ENCODE assay signal across 15 mouse cellular contexts in the genomic region with DNA sequence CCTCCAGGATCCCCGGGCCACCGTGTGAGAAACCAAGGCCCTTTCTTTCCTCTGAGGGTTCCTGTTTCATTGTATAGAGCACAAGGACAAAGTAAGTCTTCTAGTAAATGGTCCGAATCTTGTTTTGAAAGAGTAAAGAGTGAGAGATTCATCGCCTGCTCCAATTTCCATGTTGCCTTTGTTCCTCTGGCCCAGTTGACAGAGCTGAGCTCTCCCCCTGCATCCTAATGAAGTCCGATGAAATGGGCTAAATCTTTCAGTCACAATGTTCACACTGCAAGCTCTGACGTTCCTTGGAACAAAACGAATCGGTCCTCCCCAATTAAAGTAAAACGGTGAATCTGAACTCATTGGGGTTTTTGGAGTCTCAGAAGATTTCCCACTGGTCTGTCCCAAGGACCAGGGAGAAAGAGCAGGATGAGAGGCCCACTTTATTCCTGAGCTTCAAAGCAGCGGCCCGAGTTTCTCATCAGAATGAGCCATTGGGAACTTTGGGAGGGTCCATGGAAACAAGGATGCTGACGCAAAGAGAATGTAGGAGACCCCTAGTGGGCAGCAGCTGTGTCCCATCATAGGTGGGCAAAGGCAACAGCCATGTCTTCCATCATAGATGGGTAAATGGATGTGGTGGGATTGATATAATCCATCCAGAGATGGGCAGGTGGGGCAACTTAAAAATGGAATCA. TPM values are rescaled to one million over a fixed set of nuclear protein-coding genes. Genes with fewer than 3 reads are reported as not detected.
DNase-seq lines count a peak whose midpoint lies in the region; ATAC-seq lines count a peak whose summit lies in the region.
"Had no signal": no experiment of that assay in that cellular context is flagged by ENCODE, and none has a peak within 500 bp of the region (broad histone marks: within the 10 kb centered on the region; RNA-seq: fewer than 3 reads in every experiment).

No protein-coding gene starts in this region.

- H3K36me3 ChIP-seq in hindbrain, embryonic 14.5 days (replicated peaks; ENCODE audit: control insufficient read depth, insufficient read depth): no peaks in the 10 kb centered on the region
- H3K36me3 ChIP-seq in hindbrain, embryonic 12.5 days: no peaks in the 10 kb centered on the region
- H3K36me3 ChIP-seq in neural tube, embryonic 11.5 days (ENCODE audit: control insufficient read depth, insufficient read depth, low read length): no peaks in the 10 kb centered on the region
- H3K36me3 ChIP-seq: limb, embryonic 12.5 days had no signal

- no peak for DNase-seq in hindbrain, embryonic 14.5 days (ENCODE audit: low spot score)
- no peak for DNase-seq in neural tube, embryonic 11.5 days (ENCODE audit: low spot score)
- DNase-seq in neural tube, embryonic 10.5 days (ENCODE audit: extremely low spot score, low spot score): no peak
- peak; percentile 34 to 39 for DNase-seq in frontal cortex, postnatal 10 days (ENCODE audit: low spot score in 2 of 2)
- DNase-seq: adrenal gland, adult 2 months; heart, postnatal 10 days; kidney, postnatal 25 days; liver, postnatal 0 days had no signal

- H3K4me2 ChIP-seq in hindbrain, embryonic 14.5 days (replicated peaks): no peak overlapping the region
- H3K4me2 ChIP-seq in hindbrain, embryonic 12.5 days (replicated peaks): no peak overlapping the region
- H3K4me2 ChIP-seq in neural tube, embryonic 11.5 days (ENCODE audit: low read depth): no peak overlapping the region
- H3K4me2 ChIP-seq: limb, embryonic 12.5 days had no signal

- no peaks in the 10 kb centered on the region for H3K4me1 ChIP-seq in hindbrain, embryonic 14.5 days (replicated peaks; ENCODE audit: control insufficient read depth, insufficient read depth, low read length)
- H3K4me1 ChIP-seq in hindbrain, embryonic 12.5 days: no peaks in the 10 kb centered on the region
- no peaks in the 10 kb centered on the region for H3K4me1 ChIP-seq in neural tube, embryonic 11.5 days (ENCODE audit: control insufficient read depth, insufficient read depth, low read length)
- H3K4me1 ChIP-seq: limb, embryonic 12.5 days had no signal

- no peaks in the 10 kb centered on the region for H3K9me3 ChIP-seq in hindbrain, embryonic 14.5 days (ENCODE audit: control insufficient read depth, low read length)
- no peaks in the 10 kb centered on the region for H3K9me3 ChIP-seq in hindbrain, embryonic 12.5 days (replicated peaks)
- no peaks in the 10 kb centered on the region for H3K9me3 ChIP-seq in neural tube, embryonic 11.5 days (ENCODE audit: control insufficient read depth, low read length)
- H3K9me3 ChIP-seq: limb, embryonic 12.5 days had no signal

- 0 out of 2 replicates have a peak overlapping the region, but pooled peaks have one; percentile 38 for H3K27ac ChIP-seq in hindbrain, embryonic 14.5 days
- H3K27ac ChIP-seq in hindbrain, embryonic 12.5 days: no peak overlapping the region
- no peak overlapping the region for H3K27ac ChIP-seq in neural tube, embryonic 11.5 days (ENCODE audit: low read depth, low read length)
- H3K27ac ChIP-seq: limb, embryonic 12.5 days had no signal

- 55% methylated on average over 12 of the region's 12 CpGs for WGBS in hindbrain, embryonic 14.5 days
- 58% methylated on average over 12 of the region's 12 CpGs for WGBS in hindbrain, embryonic 12.5 days
- 67% methylated on average over 12 of the region's 12 CpGs for WGBS in neural tube, embryonic 11.5 days

- no peak overlapping the region for H3K4me3 ChIP-seq in hindbrain, embryonic 14.5 days (replicated peaks; ENCODE audit: low read length)
- H3K4me3 ChIP-seq in hindbrain, embryonic 12.5 days: no peak overlapping the region
- no peak overlapping the region for H3K4me3 ChIP-seq in neural tube, embryonic 11.5 days (ENCODE audit: low read depth, low read length)
- H3K4me3 ChIP-seq: limb, embryonic 12.5 days; myocyte had no signal

- no peak for ATAC-seq in hindbrain, embryonic 14.5 days (ENCODE audit: low FRiP score)
- no peak for ATAC-seq in hindbrain, embryonic 12.5 days (ENCODE audit: low FRiP score)
- peak; percentile 31; the same call in 1 of the 2 replicates for ATAC-seq in neural tube, embryonic 11.5 days (ENCODE audit: insufficient read depth, low FRiP score, low TSS enrichment)
- ATAC-seq in activated CD4-positive, CD25-positive, alpha-beta regulatory T cell, adult 4 months: no peak
- no peak for ATAC-seq in megakaryocyte, adult 5-6 weeks (ENCODE audit: poor library complexity, severe bottlenecking)
- ATAC-seq: intestine, embryonic 16.5 days; liver, postnatal 0 days; Patski had no signal

- no peak overlapping the region for H3K9ac ChIP-seq in hindbrain, embryonic 14.5 days
- H3K9ac ChIP-seq in hindbrain, embryonic 12.5 days: no peak overlapping the region
- H3K9ac ChIP-seq in neural tube, embryonic 11.5 days (ENCODE audit: low read length): no peak overlapping the region
- H3K9ac ChIP-seq: limb, embryonic 12.5 days; liver, postnatal 0 days had no signal

- no peaks in the 10 kb centered on the region for H3K27me3 ChIP-seq in hindbrain, embryonic 14.5 days (ENCODE audit: control insufficient read depth, insufficient read depth, low read length)
- no peaks in the 10 kb centered on the region for H3K27me3 ChIP-seq in hindbrain, embryonic 12.5 days
- no peaks in the 10 kb centered on the region for H3K27me3 ChIP-seq in neural tube, embryonic 11.5 days (ENCODE audit: control insufficient read depth, insufficient read depth, low read length)
- H3K27me3 ChIP-seq: limb, embryonic 12.5 days; Patski had no signal

RNA-seq across cellular contexts. Expression of a gene that starts 37.6 kb away (rescaled TPM):
- polyA plus RNA-seq in hindbrain, embryonic 14.5 days (2014; fragmentation: Nextera tagmentation; extraction: Ambion mirVana): 23.9 and 26.7 TPM in 2 replicates
- 15.3 and 17.4 TPM in 2 replicates for polyA plus RNA-seq in hindbrain, embryonic 12.5 days (2016; fragmentation: Nextera tagmentation; extraction: Ambion mirVana)
- 12.9 and 13.7 TPM in 2 replicates for polyA plus RNA-seq in neural tube, embryonic 11.5 days (2014; fragmentation: Nextera tagmentation; extraction: Ambion mirVana)
- polyA plus RNA-seq in activated CD4-positive, CD25-positive, alpha-beta regulatory T cell, adult 4 months (2017; shearing (Covaris generic)): not detected
- total RNA-seq in megakaryocyte, adult 5-6 weeks (2015): not detected in 2 replicates
- total RNA-seq in megakaryocyte, adult 5-6 weeks (2017): 0.04 TPM in 1 of 2 replicates, not detected in the other

Comparison
In these comparisons a context has a peak if more than half of its experiments do, and no peak if none do; other contexts are left out.
1. DNase-seq: peak in frontal cortex, postnatal 10 days (2 of 2); none in hindbrain, embryonic 14.5 days (single experiment), neural tube, embryonic 11.5 days (single experiment) and neural tube, embryonic 10.5 days (single experiment).
2. RNA of a gene that starts 37.6 kb away (polyA plus RNA-seq): 23.9 to 26.7 TPM in hindbrain, embryonic 14.5 days, 15.3 to 17.4 TPM in hindbrain, embryonic 12.5 days and 12.9 to 13.7 TPM in neural tube, embryonic 11.5 days; not detected in activated CD4-positive, CD25-positive, alpha-beta regulatory T cell, adult 4 months; every median in the first group is over 10 times any median in the second.